15 mouse cellular contexts compared by ENCODE assay signal in genomic region chr10:24332799-24333198, GRCm38 (mm10).
DNase-seq lines count a peak whose midpoint lies in the region; ATAC-seq and TF ChIP-seq lines count a peak whose summit lies in the region.
"Had no signal": no experiment of that assay in that cellular context is flagged by ENCODE, and none has a peak within 500 bp of the region (broad histone marks: within the 10 kb centered on the region; RNA-seq: fewer than 3 reads in every experiment).

No protein-coding gene starts in this region.

- POLR2A ChIA-PET in Patski (lab: Charles Lee), result no interaction called here

- 52% methylated on average over 3 of the region's 3 CpGs for WGBS in embryonic facial prominence, embryonic 14.5 days
- 48% methylated on average over 3 of the region's 3 CpGs for WGBS in embryonic facial prominence, embryonic 10.5 days

- DNase-seq in embryonic facial prominence, embryonic 14.5 days (ENCODE audit: low spot score), result no peak
- DNase-seq in embryonic facial prominence, embryonic 10.5 days (ENCODE audit: low spot score), result no peak
- DNase-seq in kidney, postnatal 10 days, result peak; percentile 10
- no peak for DNase-seq in kidney, adult 9 months
- peak; percentile 9 for DNase-seq in 3T3-L1 (ENCODE audit: low read depth, low spot score)
- DNase-seq in Patski (ENCODE audit: low read depth, low spot score), result no peak
- no peak for DNase-seq in testis, postnatal 14 days (ENCODE audit: low spot score)
- DNase-seq in spleen, adult 18-20 months, result no peak
- DNase-seq: cerebellum, adult 2 months; thymus, adult 2 months had no signal

- no peaks in the 10 kb centered on the region for H3K27me3 ChIP-seq in embryonic facial prominence, embryonic 14.5 days (replicated peaks; ENCODE audit: control insufficient read depth, insufficient read depth, low read length)
- H3K27me3 ChIP-seq in embryonic facial prominence, embryonic 10.5 days (replicated peaks; ENCODE audit: low read depth, poor library complexity, severe bottlenecking), result no peaks in the 10 kb centered on the region
- H3K27me3 ChIP-seq in Patski, result no peaks in the 10 kb centered on the region
- H3K27me3 ChIP-seq: heart, embryonic 13.5 days; limb, embryonic 15.5 days had no signal

- 0 out of 2 replicates have a peak, but pooled peaks cover 2% of the 10 kb centered on the region for H3K4me1 ChIP-seq in embryonic facial prominence, embryonic 14.5 days (ENCODE audit: control insufficient read depth, insufficient read depth, low read length)
- no peaks in the 10 kb centered on the region for H3K4me1 ChIP-seq in embryonic facial prominence, embryonic 10.5 days
- H3K4me1 ChIP-seq: forebrain, embryonic 10.5 days; heart, embryonic 13.5 days; limb, embryonic 15.5 days had no signal

- no peak for ATAC-seq in embryonic facial prominence, embryonic 14.5 days (ENCODE audit: low read depth)
- no peak for ATAC-seq in Patski
- ATAC-seq: activated CD4-positive, CD25-positive, alpha-beta regulatory T cell, adult 4 months; hindbrain, embryonic 16.5 days had no signal

- peak overlapping the region; percentile 4; the same call in 1 of the 2 replicates for H3K27ac ChIP-seq in embryonic facial prominence, embryonic 14.5 days (replicated peaks; ENCODE audit: low read depth, low read length)
- H3K27ac ChIP-seq in embryonic facial prominence, embryonic 10.5 days (replicated peaks), result no peak overlapping the region
- H3K27ac ChIP-seq: forebrain, embryonic 10.5 days; heart, embryonic 13.5 days had no signal

- no peaks in the 10 kb centered on the region for H3K36me3 ChIP-seq in embryonic facial prominence, embryonic 14.5 days (ENCODE audit: control insufficient read depth, insufficient read depth, low read length)
- H3K36me3 ChIP-seq in embryonic facial prominence, embryonic 10.5 days (replicated peaks), result no peaks in the 10 kb centered on the region
- H3K36me3 ChIP-seq: forebrain, embryonic 10.5 days; heart, embryonic 13.5 days; limb, embryonic 15.5 days had no signal

- H3K9ac ChIP-seq in embryonic facial prominence, embryonic 14.5 days (ENCODE audit: low read depth, low read length), result no peak overlapping the region
- H3K9ac ChIP-seq: heart, embryonic 13.5 days; limb, embryonic 15.5 days had no signal

- CTCF ChIA-PET in Patski (lab: Charles Lee), result interaction anchor here (2.2 to 3.1 kb wide), 2 partner anchors 11 to 20 kb away, joined by 12 to 13 read pairs; no protein-coding TSS in a partner anchor

- no peak overlapping the region for H3K4me2 ChIP-seq in embryonic facial prominence, embryonic 14.5 days (ENCODE audit: low read depth, low read length)
- H3K4me2 ChIP-seq: heart, embryonic 13.5 days; limb, embryonic 15.5 days had no signal

- TF ChIP-seq CTCF in Patski (IDR thresholded peaks at IDR 0.05), result peak; percentile 49

- in situ Hi-C loops in Patski (cut with MboI; ENCODE audit: low pct_unique_long_range_greater_than_20kb), result no loop called here

- H3K9me3 ChIP-seq in embryonic facial prominence, embryonic 14.5 days (ENCODE audit: control insufficient read depth, low read length), result no peaks in the 10 kb centered on the region
- H3K9me3 ChIP-seq in embryonic facial prominence, embryonic 10.5 days, result no peaks in the 10 kb centered on the region
- H3K9me3 ChIP-seq: forebrain, embryonic 10.5 days; heart, embryonic 13.5 days; limb, embryonic 15.5 days had no signal

- no peak overlapping the region for H3K4me3 ChIP-seq in embryonic facial prominence, embryonic 14.5 days (ENCODE audit: low read depth, low read length)
- H3K4me3 ChIP-seq in embryonic facial prominence, embryonic 10.5 days, result no peak overlapping the region
- H3K4me3 ChIP-seq: forebrain, embryonic 10.5 days; heart, embryonic 13.5 days; limb, embryonic 15.5 days had no signal

Comparison
In these comparisons a context has a peak if more than half of its experiments do, and no peak if none do; other contexts are left out.
1. DNase-seq: peak in kidney, postnatal 10 days (single experiment) and 3T3-L1 (single experiment); none in embryonic facial prominence, embryonic 14.5 days (single experiment), embryonic facial prominence, embryonic 10.5 days (single experiment), kidney, adult 9 months (single experiment), Patski (single experiment), testis, postnatal 14 days (single experiment) and spleen, adult 18-20 months (0 of 2).